Mouse (Mus musculus) thymus, postnatal 14 days (tissue): ENCODE results near the gene Kcnd2.
"Not testable (repeated sequence)": the region's sequence is repeated elsewhere in the genome, so short reads cannot be mapped to it uniquely, and the experiment has no call there.

Source experiments
- DNase-seq: peaks from one replicate; pipeline ENCODE4 v3.0.0; 2021

The Kcnd2 gene

GRCm38 (mm10) chr6:21215491-21216191 is at the start of gene Kcnd2:
Gene Kcnd2 (plus strand): TSS chr6:21215503.
- no peak for DNase-seq

GRCm38 (mm10) chr6:21166611-21167010 is 48.7 kb upstream of the Kcnd2 start:
- no peak for DNase-seq

DNA sequence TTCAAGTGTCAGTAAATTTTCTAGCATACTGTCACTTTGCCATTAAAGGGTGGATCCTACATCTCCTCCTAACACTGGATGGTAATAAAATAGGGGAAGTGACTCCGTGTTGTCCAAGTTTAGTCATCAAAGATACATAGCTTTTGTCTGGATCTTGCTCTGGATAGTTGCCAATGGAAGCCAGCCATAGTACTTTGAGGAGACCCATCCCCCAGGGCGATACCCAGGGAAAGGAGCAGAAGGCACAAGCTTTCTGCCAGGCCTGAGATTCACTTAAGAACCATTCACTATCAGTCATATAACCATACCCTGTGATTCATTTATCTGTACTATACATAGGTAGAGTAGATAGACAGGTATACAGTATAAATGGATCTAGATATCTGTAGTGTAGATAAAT is 20.0 kb upstream of the Kcnd2 start:
- no peak for DNase-seq

DNA sequence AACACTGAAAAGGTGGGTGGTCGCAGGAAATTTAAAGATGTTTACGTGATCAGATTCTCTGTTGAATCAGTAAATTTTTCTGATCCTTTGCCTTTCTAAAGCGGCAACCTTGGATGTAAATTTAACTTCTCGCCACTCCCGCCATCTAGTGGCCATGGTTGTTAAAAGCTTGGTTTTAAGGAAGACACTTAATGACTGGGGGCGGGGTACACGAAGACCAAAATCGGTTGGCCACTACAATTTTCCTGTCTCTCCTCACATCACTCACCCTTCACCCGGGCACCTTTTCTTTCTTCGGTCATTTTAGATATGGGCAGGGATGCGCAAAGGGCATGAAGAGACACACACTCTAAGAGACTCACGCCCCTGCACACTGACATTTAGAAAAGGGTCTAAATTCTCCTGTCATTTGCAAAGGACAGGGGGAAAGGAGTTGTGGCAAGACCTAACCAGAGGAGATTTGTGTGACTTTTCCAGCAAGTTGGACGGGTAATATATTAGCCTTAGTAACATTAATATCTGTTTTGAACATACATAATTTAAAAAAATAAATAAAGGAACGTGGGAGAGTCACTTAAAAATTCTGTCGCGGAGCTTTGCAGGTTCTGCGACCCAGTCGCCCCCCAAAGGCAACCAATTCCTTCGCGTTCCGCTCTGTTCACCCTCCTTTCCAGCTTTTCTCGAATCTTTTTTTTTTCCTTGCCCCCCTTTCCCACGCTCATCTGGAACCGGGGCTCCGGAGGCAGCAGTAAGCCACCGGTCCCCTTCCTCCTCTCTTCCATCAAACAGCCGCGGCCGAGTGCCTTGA is 1.2 kb upstream of the Kcnd2 start:
- no peak for DNase-seq

DNA sequence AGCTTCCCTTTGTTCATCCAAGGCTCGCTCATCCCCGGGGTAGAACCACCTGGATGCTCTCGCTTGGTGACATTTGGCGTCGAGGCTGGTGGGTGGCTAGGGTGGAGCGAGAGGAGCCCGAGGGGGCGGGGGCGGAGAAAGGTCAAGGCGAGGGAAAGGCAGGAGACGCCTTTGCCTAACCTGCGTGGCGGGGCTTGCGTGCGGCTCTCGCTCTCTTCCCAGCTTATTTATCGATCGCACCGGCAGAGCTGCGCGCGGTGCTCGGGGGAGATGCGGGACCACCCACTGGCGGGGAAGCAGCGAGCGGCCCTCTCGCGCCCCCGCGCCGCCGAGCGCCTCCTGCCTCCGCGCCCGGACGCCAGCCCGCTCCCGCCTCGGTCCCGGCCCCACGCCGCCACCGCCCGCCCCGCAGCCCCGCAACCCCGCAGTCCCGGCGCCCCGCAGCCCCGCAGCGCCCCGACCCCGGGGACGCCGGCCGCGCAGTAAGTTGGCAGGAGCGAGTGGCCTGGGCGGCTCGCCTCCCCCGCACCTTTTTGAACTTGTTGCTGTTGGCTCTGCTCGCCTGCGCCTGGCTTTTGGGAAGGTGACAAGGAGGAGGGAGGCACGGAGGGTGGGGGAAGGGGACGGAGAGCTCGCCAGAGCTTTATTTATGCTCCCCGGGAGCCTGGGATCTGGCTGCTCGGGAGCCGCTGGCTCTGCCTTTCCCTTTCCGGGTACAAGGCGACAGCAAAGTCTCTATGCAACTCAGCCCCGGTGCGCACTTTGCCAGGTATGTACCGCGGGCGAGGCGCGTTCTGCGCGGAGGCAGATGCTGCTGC is 421 bp upstream of the Kcnd2 start:
- no peak for DNase-seq

DNA sequence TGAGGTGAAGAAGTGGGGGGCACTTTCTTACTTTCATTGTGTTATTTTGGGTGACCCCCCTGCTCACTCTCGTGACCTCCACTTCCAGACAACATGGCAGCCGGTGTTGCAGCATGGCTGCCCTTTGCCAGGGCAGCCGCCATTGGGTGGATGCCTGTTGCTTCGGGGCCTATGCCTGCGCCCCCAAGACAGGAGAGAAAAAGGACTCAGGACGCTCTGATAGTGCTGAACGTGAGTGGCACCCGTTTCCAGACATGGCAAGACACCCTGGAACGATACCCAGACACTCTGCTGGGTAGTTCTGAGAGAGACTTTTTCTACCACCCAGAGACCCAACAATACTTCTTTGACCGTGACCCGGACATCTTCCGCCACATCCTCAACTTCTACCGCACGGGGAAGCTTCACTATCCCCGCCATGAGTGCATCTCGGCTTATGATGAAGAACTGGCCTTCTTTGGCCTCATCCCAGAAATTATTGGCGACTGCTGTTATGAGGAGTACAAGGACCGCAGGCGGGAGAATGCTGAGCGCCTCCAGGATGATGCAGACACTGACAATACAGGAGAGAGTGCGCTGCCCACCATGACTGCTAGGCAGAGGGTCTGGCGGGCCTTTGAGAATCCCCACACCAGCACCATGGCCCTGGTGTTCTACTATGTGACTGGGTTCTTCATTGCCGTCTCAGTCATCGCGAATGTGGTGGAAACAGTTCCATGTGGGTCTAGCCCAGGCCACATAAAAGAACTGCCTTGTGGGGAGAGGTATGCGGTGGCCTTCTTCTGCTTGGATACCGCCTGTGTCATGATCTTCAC is 1.1 kb downstream of the Kcnd2 start:
- DNase-seq = no peak

DNA sequence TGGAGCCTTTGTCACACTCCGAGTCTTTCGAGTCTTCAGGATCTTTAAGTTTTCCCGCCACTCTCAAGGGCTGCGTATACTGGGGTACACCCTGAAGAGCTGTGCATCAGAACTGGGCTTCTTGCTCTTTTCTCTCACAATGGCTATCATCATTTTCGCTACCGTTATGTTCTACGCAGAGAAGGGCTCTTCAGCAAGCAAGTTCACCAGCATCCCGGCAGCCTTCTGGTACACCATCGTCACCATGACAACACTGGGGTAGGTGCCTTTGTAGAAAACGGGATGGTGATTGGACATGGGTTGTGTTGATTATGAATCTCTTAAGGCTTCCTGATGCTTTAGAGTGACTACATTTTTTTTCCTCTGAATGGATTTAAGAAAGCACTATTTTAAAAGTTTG is 1.9 kb downstream of the Kcnd2 start:
- no peak for DNase-seq

GRCm38 (mm10) chr6:21226124-21226523 is 10.8 kb downstream of the Kcnd2 start:
- no peak for DNase-seq

- DNase-seq = no peak
Measured at GRCm38 (mm10) chr6:21259031-21259430, 43.7 kb downstream of the Kcnd2 start.

DNA sequence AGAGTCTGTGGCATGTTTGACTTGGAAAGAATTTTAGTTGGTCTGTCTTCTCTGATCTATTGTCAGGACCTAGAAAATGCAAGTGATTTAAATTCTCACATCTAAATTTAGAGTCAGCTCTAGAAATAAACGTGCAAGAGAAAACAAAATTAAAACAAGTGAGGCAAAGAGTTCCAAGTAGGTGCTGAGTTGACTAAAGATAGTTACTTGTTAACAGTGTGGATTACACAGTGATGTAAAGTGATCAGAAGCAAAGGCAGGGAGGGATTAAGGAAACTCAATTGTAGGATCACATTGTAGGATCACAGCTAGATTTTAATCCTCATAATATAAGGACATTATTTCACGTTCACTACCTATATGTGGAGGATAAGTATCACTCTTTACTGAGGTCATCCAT is 52.6 kb downstream of the Kcnd2 start:
- no peak for DNase-seq

GRCm38 (mm10) chr6:21277343-21277933 is 62.1 kb downstream of the Kcnd2 start:
- DNase-seq = no peak

GRCm38 (mm10) chr6:21304943-21305342 is 89.6 kb downstream of the Kcnd2 start:
- DNase-seq = no peak

DNA sequence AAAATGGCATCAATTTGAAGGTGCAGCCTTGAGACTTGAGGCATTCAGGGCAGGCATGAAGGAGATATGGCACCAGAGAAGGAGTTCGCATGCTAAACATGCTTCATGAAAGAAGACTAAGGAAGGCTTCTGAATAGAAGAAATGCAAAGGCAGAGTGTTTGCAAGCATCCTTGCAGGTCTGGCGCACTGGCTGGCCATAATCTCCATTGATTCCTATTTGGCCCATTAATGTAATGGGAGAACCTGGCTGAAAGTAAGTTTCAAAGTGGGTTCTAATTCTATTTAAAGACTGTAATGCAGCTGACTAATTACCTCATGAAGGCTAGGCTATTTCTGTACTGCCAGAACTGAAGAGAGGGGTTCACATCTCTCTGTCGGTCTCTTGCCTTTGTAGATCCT is 94.9 kb downstream of the Kcnd2 start:
- DNase-seq = no peak

- no peak for DNase-seq
Measured at GRCm38 (mm10) chr6:21321407-21321806, 106.1 kb downstream of the Kcnd2 start.

GRCm38 (mm10) chr6:21322211-21322610 is 106.9 kb downstream of the Kcnd2 start:
- no peak for DNase-seq

- no peak for DNase-seq
Measured at GRCm38 (mm10) chr6:21325251-21325650, 109.9 kb downstream of the Kcnd2 start.

DNA sequence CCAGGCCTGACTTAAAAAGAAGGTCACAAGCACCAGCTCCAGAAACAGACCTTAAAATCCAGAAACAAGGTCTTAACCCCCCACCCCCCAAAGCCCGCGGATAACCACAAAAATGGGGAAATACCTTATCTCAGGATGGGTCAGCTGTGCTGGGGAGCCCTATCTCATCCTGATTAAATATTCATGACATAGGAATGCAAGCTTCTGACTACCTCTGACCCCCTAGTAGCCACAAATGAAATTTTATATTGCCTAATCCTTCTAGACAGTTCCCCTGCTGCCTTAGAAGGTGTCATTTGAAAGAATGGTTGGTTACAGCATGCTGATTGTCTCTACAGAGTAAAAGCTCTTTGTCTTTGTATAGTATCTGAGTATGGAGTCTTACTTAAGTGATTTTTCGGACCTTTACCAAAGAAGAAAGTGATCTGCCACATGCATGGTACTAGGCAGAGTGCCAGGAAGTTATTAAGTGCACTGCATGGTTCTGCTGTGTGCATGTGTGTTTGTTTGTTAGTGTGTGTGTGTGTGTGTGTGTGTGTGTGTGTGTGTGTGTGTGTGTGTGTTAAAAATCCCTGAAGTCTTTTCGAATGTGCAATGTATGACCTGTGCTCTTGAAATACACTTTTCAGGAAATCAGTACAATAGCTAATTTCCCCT is 111.9 kb downstream of the Kcnd2 start:
- DNase-seq = no peak

GRCm38 (mm10) chr6:21385298-21385697 is 170.0 kb downstream of the Kcnd2 start:
- DNase-seq = not testable (repeated sequence)

DNA sequence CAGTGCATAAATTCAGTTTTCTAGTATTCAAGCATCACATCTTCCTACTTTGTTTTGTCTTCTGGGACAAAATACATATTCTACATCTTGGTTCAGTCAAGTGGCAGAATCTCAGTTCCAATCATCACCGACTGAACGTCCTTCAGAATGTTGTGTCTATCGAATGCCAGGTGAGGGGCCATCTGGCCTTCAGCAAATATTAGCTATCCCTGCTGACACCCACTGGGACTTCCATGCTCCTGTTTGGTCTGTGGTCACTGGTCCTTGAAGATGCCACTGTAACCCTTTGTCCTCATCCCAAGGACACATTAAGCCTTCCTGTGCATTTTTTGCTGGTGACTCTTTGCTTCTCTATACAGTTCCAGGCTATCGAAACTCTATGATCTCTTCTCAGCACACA is 176.5 kb downstream of the Kcnd2 start:
- DNase-seq = no peak

DNA sequence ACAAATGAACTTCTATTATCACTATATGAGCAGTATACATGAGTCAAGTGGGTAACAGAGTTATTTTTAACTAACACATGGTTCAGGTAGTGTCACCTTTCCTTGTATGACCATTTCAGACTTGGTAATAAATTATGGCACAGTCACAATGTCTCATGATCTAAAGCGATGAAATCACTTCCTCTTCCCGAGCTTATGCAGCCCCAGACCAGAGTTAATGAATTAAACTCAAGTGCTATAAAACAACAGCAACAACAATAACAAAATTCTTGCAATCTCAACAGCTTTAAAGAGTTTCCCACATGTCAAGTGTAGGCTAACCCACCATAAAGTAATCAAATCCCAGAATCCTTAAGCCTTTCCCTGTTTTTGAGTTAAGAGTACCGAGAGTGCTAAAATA is 198.4 kb downstream of the Kcnd2 start:
- DNase-seq = no peak

GRCm38 (mm10) chr6:21418246-21418645 is 202.9 kb downstream of the Kcnd2 start:
- DNase-seq = no peak
